8 mouse cellular contexts compared by ENCODE assay signal in genomic region chr6:129532556-129532941, GRCm38 (mm10). TPM values are rescaled to one million over a fixed set of nuclear protein-coding genes. Genes with fewer than 3 reads are reported as not detected.
DNase-seq lines count a peak whose midpoint lies in the region; ATAC-seq and TF ChIP-seq lines count a peak whose summit lies in the region.

No protein-coding gene starts in this region.

- H3K9me3 ChIP-seq in hindbrain, embryonic 11.5 days (ENCODE audit: control insufficient read depth, low read length): no peaks in the 10 kb centered on the region

- peak overlapping the region; percentile 83; the same call in 1 of the 2 replicates for H3K9ac ChIP-seq in hindbrain, embryonic 11.5 days (ENCODE audit: low read depth, low read length)

- H3K27me3 ChIP-seq in cerebellum, adult 2 months (ENCODE audit: control insufficient read depth, insufficient read depth, low read length): no peaks in the 10 kb centered on the region
- no peaks in the 10 kb centered on the region for H3K27me3 ChIP-seq in hindbrain, embryonic 11.5 days (ENCODE audit: control insufficient read depth, insufficient read depth, low read length)

- peak overlapping the region; percentile 67 for H3K4me2 ChIP-seq in hindbrain, embryonic 11.5 days (replicated peaks; ENCODE audit: low read depth, low read length)

- peak overlapping the region; percentile 96 for H3K4me3 ChIP-seq in cerebellum, adult 2 months (replicated peaks; ENCODE audit: insufficient read depth, low read depth, low read length)
- peak overlapping the region; percentile 63 for H3K4me3 ChIP-seq in hindbrain, embryonic 11.5 days (ENCODE audit: low read depth, low read length)

- 24% methylated on average over 7 of the region's 7 CpGs for WGBS in cerebellum, adult 2 months
- WGBS in hindbrain, embryonic 11.5 days: 38% methylated on average over 7 of the region's 7 CpGs

- DNase-seq in Muller cell, postnatal 12 days (ENCODE audit: inconsistent ontology term): peak; percentile 50
- DNase-seq in cerebellum, adult 2 months: peak; percentile 56 to 58
- peak; percentile 52 for DNase-seq in frontal cortex, postnatal 14 days (ENCODE audit: low spot score in 2 of 2)
- DNase-seq in hindbrain, embryonic 11.5 days (ENCODE audit: low spot score): peak; percentile 56
- peak; percentile 40 for DNase-seq in layer of hippocampus, adult 9-10 months (ENCODE audit: low spot score)
- peak; percentile 85 for DNase-seq in lung, postnatal 10 days
- peak; percentile 36 for DNase-seq in ovary, postnatal 10 days (ENCODE audit: low spot score)
- no peak for DNase-seq in natural killer cell, adult 2 months (ENCODE audit: low spot score in 2 of 2)

- peak; percentile 55 for ATAC-seq in hindbrain, embryonic 11.5 days (ENCODE audit: low FRiP score)

- H3K4me1 ChIP-seq in cerebellum, adult 2 months (ENCODE audit: control insufficient read depth, insufficient read depth, low read length): peaks cover 5% of the 10 kb centered on the region
- H3K4me1 ChIP-seq in hindbrain, embryonic 11.5 days (replicated peaks; ENCODE audit: control insufficient read depth, insufficient read depth, low read length): no peaks in the 10 kb centered on the region

- TF ChIP-seq CTCF in cerebellum, adult 2 months (IDR thresholded peaks at IDR 0.05; ENCODE audit: borderline replicate concordance, insufficient read depth, low read depth, low read length): no peak

- no peak for TF ChIP-seq POLR2A in cerebellum, adult 2 months (IDR thresholded peaks at IDR 0.05; ENCODE audit: borderline replicate concordance, insufficient read depth, low read length)

- peak overlapping the region; percentile 43; the same call in 1 of the 2 replicates for H3K27ac ChIP-seq in cerebellum, adult 2 months (ENCODE audit: insufficient read depth, low read length)
- no peak overlapping the region for H3K27ac ChIP-seq in hindbrain, embryonic 11.5 days (ENCODE audit: low read depth, low read length)

- H3K36me3 ChIP-seq in hindbrain, embryonic 11.5 days (ENCODE audit: control insufficient read depth, insufficient read depth, low read length): no peaks in the 10 kb centered on the region

RNA-seq across cellular contexts. Expression of gene Gabarapl1, which starts 0.4 kb away (rescaled TPM):
- 380 and 434 TPM in 2 replicates for polyA plus RNA-seq in cerebellum, adult 2 months (2012; rRNA removed)
- polyA plus RNA-seq in hindbrain, embryonic 11.5 days (2014; fragmentation: Nextera tagmentation; extraction: Ambion mirVana): 22.7 and 26.7 TPM in 2 replicates

RNA-seq across cellular contexts. Expression of gene Tmem52b, which starts 20.2 kb away (rescaled TPM):
- not detected in 2 replicates for polyA plus RNA-seq in cerebellum, adult 2 months (2012; rRNA removed)
- polyA plus RNA-seq in hindbrain, embryonic 11.5 days (2014; fragmentation: Nextera tagmentation; extraction: Ambion mirVana): not detected in 2 replicates

RNA-seq across cellular contexts. Expression of gene Olr1, which starts 25.6 kb away (rescaled TPM):
- polyA plus RNA-seq in cerebellum, adult 2 months (2012; rRNA removed): not detected in 2 replicates
- 0.14 TPM in 1 of 2 replicates, not detected in the other for polyA plus RNA-seq in hindbrain, embryonic 11.5 days (2014; fragmentation: Nextera tagmentation; extraction: Ambion mirVana)

RNA-seq across cellular contexts. Expression of gene Klre1, which starts 45.2 kb away (rescaled TPM):
- 0.06 TPM in 1 of 2 replicates, not detected in the other for polyA plus RNA-seq in cerebellum, adult 2 months (2012; rRNA removed)
- polyA plus RNA-seq in hindbrain, embryonic 11.5 days (2014; fragmentation: Nextera tagmentation; extraction: Ambion mirVana): 0.11 TPM in 1 of 2 replicates, not detected in the other

RNA-seq across cellular contexts. Expression of gene Klrd1, which starts 59.0 kb away (rescaled TPM):
- 0.13 TPM in 1 of 2 replicates, not detected in the other for polyA plus RNA-seq in cerebellum, adult 2 months (2012; rRNA removed)
- not detected in 2 replicates for polyA plus RNA-seq in hindbrain, embryonic 11.5 days (2014; fragmentation: Nextera tagmentation; extraction: Ambion mirVana)

Comparison
In these comparisons a context has a peak if more than half of its experiments do, and no peak if none do; other contexts are left out.
1. DNase-seq: peak in Muller cell, postnatal 12 days (single experiment), cerebellum, adult 2 months (2 of 2), frontal cortex, postnatal 14 days (2 of 2), hindbrain, embryonic 11.5 days (single experiment), layer of hippocampus, adult 9-10 months (single experiment), lung, postnatal 10 days (single experiment) and ovary, postnatal 10 days (single experiment); none in natural killer cell, adult 2 months (0 of 2).
2. RNA of gene Gabarapl1, which starts 0.4 kb away (polyA plus RNA-seq): 380 to 434 TPM in cerebellum, adult 2 months; 22.7 to 26.7 TPM in hindbrain, embryonic 11.5 days; every median in the first group is over 10 times any median in the second.